Mouse (Mus musculus): ENCODE measurements at regions not wholly inside any gene's neighbourhood (a gene's known extent, or its start where the extent isn't known, plus 50 kb on each side); places are given as distances from the start of the nearest gene placed in this dataset.

DNA sequence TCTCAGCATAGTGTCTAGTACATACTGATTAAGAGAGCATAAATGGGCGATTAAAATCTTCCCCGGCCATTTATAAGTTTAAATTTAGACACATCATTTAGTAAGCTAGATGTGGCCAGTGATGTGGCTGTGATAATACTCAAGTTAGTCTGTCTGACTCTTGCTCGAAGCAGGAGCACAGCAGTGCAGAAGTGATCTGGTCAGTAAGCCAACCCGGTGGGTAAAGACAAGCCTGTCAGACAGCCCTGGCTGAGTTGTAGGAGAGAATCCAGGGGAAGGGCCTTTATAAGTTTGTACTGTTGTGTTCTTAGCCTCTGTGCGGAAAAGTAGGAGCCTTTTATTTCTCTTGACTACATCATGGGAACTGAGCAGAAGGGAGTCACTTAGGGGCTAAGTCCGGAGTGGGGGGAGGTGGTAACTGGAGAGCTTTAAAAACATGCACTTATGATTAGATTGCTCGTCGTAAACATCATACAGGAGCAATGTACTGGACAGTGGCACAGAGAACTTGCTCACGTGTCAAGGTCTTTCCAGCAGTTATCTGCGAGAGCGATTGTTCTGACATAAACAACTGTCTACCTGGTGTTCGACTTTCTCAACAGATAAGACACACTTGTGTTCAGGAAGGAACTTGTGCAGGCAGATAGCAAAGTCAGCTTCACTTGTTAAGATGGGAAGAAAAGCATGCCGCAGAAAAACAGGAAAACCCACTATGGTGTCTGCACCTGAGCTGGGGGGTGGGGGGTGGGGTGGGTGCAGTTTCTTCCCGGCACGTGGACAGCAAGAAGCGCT, 122.5 kb upstream of the Zeb2 start:
- DNase-seq = no peak

- DNase-seq = no peak
Observed at GRCm38 (mm10) chr2:45239001-45239400, 121.8 kb upstream of the Zeb2 start.

DNA sequence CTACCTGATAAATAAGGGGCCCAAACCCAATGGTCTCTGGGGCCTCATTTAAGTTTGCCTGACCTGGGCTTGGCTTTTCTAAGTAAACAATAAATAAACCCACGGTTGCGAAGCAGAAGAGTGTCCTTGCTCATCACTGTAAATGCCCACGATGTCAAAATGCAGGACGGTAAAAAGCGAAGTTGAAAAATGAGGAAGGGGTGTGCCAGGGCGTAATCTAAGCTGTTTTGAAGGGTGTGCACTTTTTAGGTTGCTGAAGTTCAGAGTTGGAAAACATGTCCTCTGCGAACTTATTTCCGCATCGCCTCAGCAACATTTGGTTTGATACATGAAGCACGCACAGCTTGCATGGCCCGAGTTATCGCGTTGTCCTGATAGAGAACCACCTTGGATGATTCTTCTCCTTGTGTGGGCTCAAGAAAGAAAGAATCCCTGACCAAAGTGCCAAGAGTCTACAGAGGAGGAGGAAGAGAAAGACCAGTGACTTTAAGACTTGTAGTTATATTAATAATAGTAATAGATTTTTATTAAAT, 119.0 kb upstream of the Zeb2 start:
- no peak for DNase-seq

DNA sequence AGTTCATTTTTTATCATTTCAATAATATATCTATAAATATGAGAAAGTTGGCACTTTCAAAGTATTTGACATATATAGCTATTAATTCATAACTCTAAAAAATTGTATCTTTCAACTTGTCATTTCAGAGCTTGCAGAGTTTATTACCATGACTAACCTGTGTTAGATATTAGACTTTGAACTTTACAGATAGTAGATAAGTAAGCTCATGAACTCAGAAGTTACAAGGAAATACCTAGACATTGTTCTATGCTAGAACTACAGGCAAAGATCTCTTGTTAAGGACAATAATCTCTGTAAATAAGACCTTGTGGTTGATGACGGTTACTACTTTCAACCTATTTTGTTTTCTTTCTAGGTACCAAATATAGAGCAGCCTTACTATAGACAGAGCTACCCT, 117.0 kb upstream of the Zeb2 start:
- DNase-seq = no peak

DNA sequence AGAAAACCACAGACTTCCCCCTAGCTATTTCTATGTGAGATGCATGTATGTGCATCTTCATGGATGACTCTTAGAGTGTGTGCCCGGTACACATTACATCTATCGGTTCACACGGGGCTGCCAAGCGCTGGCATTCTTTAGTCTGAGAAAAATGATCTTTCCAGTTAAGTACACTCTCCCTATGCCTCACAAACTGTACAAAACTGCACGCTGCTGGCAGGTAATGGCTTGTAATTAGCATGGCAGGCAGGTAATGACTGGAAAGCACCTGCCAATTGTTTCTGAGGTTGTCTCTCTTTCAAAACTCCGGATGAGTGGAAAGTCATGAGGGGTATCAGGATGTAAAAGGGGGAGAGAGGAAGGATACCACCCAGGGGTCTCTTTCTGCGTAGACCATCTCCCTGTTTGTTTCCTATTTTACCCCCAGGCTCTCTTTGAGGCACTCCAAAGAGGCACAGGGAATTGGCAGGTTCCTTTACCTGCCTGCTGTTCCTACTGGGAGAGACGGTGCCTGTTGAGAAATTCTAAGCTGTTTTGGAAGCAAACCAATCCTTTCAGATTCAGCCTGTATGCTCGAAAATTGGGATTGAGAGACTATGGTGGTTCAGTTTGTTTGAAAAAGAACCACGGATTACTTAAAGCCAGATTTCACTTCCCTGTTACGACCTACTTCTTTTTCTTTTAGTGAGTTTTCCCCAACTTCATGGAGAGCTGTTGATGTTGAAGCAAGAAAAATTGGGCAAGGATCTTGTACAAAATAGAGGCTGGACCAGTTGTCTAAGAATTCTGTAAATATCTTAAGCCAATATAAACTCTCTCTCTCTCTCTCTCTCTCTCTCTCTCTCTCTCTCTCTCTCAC, 113.4 kb upstream of the Zeb2 start:
- DNase-seq = no peak

GRCm38 (mm10) chr2:45229501-45229900, 112.3 kb upstream of the Zeb2 start:
- no peak for DNase-seq

- DNase-seq = no peak
Observed at GRCm38 (mm10) chr2:45227276-45227944, 110.2 kb upstream of the Zeb2 start.

GRCm38 (mm10) chr2:45226045-45226370, 108.8 kb upstream of the Zeb2 start:
- no peak for DNase-seq

DNA sequence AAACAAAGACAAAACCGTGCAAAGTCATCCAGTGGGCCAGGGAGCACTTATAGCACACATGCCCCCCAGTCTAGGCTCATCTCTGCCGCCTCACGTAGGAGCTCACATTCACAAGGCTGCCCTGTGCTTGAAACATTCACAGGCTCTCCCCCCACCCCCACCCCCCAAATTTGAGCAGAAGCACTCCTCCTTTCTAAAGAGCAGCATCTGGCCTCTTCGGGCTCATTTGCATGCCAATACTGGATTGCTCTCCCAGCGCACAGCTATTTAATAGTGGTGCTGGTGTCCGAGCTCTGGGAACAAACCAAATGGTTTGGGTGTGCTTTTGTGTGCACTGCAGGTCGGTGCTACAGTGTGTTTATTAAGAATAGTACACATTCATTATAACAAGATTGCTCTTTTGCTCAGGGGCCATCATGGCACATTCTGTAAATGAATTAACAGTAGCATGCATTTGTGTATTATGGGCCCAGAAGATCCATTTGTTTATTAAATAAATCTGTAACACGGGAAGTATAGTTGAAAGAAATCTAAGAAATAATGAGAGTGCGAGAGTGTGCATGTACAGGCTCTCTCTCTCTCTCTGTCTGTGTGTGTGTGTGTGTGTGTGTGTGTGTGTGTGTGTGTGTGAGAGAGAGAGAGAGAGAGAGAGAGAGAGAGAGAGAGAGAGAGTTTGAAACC, 108.3 kb upstream of the Zeb2 start:
- DNase-seq = no peak

- no peak for DNase-seq
Observed at GRCm38 (mm10) chr2:45222213-45222612, 105.0 kb upstream of the Zeb2 start.

- DNase-seq = no peak
Observed at GRCm38 (mm10) chr2:45219851-45220250, 102.7 kb upstream of the Zeb2 start.

- DNase-seq = no peak
Observed at GRCm38 (mm10) chr2:45212833-45213232, 95.6 kb upstream of the Zeb2 start.

DNA sequence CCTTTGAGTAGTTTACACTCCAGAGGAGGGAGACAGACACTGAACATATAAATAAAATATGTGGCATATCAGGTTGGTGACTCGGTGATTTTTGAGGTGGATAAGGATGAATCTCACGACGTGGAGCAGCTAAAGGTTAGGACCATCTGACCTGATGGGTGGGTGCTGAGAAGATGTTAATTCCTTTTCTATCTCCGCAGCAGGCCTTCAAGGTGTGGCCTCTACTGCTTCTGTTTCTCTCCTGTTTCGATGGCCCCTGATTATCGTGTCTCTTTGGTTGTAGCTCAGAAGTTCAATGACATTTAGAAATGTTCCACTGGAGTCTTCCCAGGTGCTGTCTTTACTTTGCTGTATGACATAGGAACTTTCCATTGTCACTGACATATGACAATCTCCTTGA, 91.3 kb upstream of the Zeb2 start:
- DNase-seq = no peak

GRCm38 (mm10) chr2:45205756-45206155, 88.6 kb upstream of the Zeb2 start:
- no peak for DNase-seq

GRCm38 (mm10) chr2:45205211-45205610, 88.0 kb upstream of the Zeb2 start:
- no peak for DNase-seq

DNA sequence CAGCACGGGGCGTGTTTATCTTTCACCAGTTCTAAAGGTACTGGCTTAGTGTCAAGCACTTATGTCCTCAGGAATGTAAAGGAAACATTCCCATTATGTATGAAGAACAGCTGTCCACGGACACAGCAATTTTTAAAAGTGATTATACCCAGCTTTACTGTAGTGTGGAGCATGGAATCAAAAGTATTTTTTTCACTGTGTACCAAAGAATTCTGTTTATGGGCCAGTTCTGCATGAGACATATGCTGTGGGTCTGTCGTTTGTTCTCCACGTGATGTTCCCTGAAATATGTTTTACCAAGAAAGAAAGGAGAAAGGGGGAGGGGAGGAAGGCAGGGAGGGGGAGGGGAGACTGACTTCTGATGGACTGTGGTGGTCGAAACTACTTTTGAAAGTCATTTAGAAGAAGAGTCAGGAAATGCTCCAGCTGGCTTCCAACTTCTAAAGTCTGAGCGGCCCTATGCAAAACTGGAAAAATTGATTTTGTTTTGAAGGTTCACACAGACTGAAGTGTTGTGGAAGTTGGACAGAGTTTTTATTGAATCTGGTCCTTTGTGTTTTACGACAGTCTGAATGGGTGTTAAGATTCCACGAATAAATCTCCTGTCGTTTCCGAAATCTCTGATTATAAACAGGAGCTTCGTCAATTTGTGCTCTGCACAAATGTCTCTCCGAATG, 80.9 kb upstream of the Zeb2 start:
- DNase-seq = no peak

GRCm38 (mm10) chr2:45197342-45197741, 80.1 kb upstream of the Zeb2 start:
- peak; percentile 11 for DNase-seq

- no peak for DNase-seq
Observed at GRCm38 (mm10) chr2:45196511-45196910, 79.3 kb upstream of the Zeb2 start.

DNA sequence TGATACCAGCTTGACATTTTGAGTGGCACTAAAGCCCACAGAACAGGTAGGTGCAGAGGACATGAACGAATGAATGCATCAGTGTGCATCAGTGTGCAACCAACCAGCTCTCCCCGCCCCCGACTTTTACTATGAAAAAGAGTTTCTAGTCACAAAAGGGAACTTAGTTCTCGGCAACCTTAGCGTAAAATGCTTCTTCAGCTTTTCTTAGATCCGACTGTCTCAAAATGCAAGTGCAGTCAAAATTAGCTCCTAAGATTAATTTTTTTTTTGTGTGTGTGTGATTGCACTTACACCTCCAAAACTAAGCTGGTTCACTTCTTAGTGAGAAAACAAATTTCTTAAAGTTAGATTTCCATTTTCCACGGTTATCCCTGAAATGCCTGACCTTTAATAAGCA, 77.1 kb upstream of the Zeb2 start:
- no peak for DNase-seq

DNA sequence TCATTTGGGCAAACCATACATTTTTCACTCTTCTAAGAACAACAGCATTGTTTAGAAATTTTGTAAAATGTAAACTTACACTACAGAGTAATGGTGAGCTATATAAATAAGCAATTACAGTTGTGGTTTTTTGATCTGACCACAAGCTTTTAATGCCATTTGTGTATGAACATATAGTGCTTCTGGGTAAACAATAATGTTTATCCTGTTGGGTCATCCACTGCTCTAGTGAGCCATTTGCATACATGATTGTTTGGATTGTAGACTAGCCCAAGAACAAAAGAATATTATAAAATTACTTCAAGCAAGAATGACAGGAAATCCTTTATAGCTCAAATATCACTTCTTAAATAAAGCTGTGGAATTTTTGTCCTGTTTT, 68.4 kb upstream of the Zeb2 start:
- DNase-seq = no peak

GRCm38 (mm10) chr2:45184704-45185620, 67.8 kb upstream of the Zeb2 start:
- DNase-seq = no peak
